Mouse (Mus musculus) cerebellum, adult 2 months (tissue): Measurements from ENCODE around the gene Myo10.

ENCODE experiments used
- CTCF ChIP-seq: fragments of 200-500 bp; IDR thresholded peaks from 2 replicates; pipeline ENCODE4 v1.5.1; 2011; ENCODE audit warnings: low read depth, mild to moderate bottlenecking, control low read depth, low read length, moderate library complexity, borderline replicate concordance; ENCODE audit not compliant: insufficient read depth
- POLR2A ChIP-seq: fragments of 200-500 bp; IDR thresholded peaks from 2 replicates; pipeline ENCODE4 v1.6.1; 2011; ENCODE audit warnings: low read length, control low read depth, borderline replicate concordance; ENCODE audit not compliant: insufficient read depth

GRCm38 (mm10) chr15:25764653-25765352 is 142.5 kb downstream of the Myo10 start:
- TF ChIP-seq CTCF (no peak), POLR2A (no peak)
